ENCODE assay signal across 19 mouse cellular contexts in the genomic region with DNA sequence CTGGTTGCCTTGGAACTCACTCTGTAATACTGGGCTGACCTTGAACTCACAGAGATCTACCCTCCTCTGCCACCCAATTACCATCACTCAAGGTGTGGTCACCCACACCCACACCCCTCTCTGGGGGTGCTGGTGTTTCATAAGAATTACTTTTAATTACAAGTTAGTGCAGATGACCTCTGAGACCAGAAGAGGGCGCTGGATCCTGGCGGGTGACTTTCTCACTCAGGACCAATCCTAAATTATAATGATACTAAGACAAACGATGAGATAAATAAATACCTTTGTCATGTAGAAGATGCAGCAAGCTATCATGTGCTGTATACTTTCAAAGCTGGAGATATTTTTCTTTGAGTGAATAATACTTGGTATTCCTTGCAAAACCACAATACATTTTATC.
A peak's percentile ranks its signal among the peaks of the same experiment; 100 is the strongest.
DNase-seq lines count a peak whose midpoint lies in the region; ATAC-seq and TF ChIP-seq lines count a peak whose summit lies in the region.
"Had no signal": no experiment of that assay in that cellular context is flagged by ENCODE, and none has a peak within 500 bp of the region (broad histone marks: within the 10 kb centered on the region; RNA-seq: fewer than 3 reads in every experiment).

No protein-coding gene starts in this region.

- TF ChIP-seq POLR2A in heart, adult 2 months (IDR thresholded peaks at IDR 0.05; ENCODE audit: insufficient read depth, low read depth, low read length), result no peak
- TF ChIP-seq POLR2A in bone marrow, adult 2 months (IDR thresholded peaks at IDR 0.05; ENCODE audit: borderline replicate concordance, control insufficient read depth, low read depth, low read length), result no peak

- 50% methylated on average over 3 of the region's 3 CpGs for WGBS in heart, adult 2 months
- WGBS in liver, postnatal 0 days (ENCODE audit: insufficient replicate concordance), result 53% methylated on average over 3 of the region's 3 CpGs
- WGBS in liver, embryonic 12.5 days (ENCODE audit: insufficient replicate concordance), result 37% methylated on average over 3 of the region's 3 CpGs
- WGBS in bone marrow, adult 2 months, result 53% methylated on average over 3 of the region's 3 CpGs

- no peaks in the 10 kb centered on the region for H3K79me2 ChIP-seq in heart, adult 2 months (replicated peaks; ENCODE audit: control insufficient read depth, insufficient read depth, low read length)

- no peak overlapping the region for H3K9ac ChIP-seq in heart, adult 2 months (ENCODE audit: low read depth, low read length)
- no peak overlapping the region for H3K9ac ChIP-seq in liver, postnatal 0 days (replicated peaks)
- H3K9ac ChIP-seq in liver, embryonic 12.5 days, result no peak overlapping the region
- H3K9ac ChIP-seq: embryonic facial prominence, embryonic 13.5 days; forebrain, embryonic 13.5 days; forebrain, postnatal 0 days; hindbrain, embryonic 13.5 days; intestine, embryonic 15.5 days had no signal

- no peak for ATAC-seq in liver, postnatal 0 days
- ATAC-seq in liver, embryonic 12.5 days, result no peak
- ATAC-seq: forebrain, embryonic 13.5 days; forebrain, postnatal 0 days; hindbrain, postnatal 0 days; intestine, embryonic 15.5 days had no signal

- TF ChIP-seq EP300 in heart, adult 2 months (IDR thresholded peaks at IDR 0.05; ENCODE audit: insufficient read depth, low read depth, low read length), result no peak
- TF ChIP-seq EP300 in liver, postnatal 0 days (IDR thresholded peaks at IDR 0.05; ENCODE audit: low read depth), result no peak

- no peaks in the 10 kb centered on the region for H3K4me1 ChIP-seq in heart, adult 2 months (ENCODE audit: control insufficient read depth, insufficient read depth, low read length)
- no peaks in the 10 kb centered on the region for H3K4me1 ChIP-seq in liver, postnatal 0 days (ENCODE audit: insufficient read depth)
- H3K4me1 ChIP-seq in liver, embryonic 12.5 days, result no peaks in the 10 kb centered on the region
- H3K4me1 ChIP-seq in bone marrow, adult 2 months (ENCODE audit: control insufficient read depth, insufficient read depth, low read length), result no peaks in the 10 kb centered on the region
- H3K4me1 ChIP-seq: embryonic facial prominence, embryonic 13.5 days; hindbrain, embryonic 13.5 days; intestine, embryonic 15.5 days had no signal

- H3K4me2 ChIP-seq in liver, postnatal 0 days (ENCODE audit: low read depth, low read length), result no peak overlapping the region
- H3K4me2 ChIP-seq in liver, embryonic 12.5 days, result no peak overlapping the region
- H3K4me2 ChIP-seq: embryonic facial prominence, embryonic 13.5 days; forebrain, embryonic 13.5 days; hindbrain, embryonic 13.5 days; intestine, embryonic 15.5 days had no signal

- no peaks in the 10 kb centered on the region for H3K36me3 ChIP-seq in heart, adult 2 months (ENCODE audit: control insufficient read depth, insufficient read depth, low read length)
- no peaks in the 10 kb centered on the region for H3K36me3 ChIP-seq in liver, postnatal 0 days (replicated peaks; ENCODE audit: insufficient read depth, low read length)
- H3K36me3 ChIP-seq in liver, embryonic 12.5 days, result no peaks in the 10 kb centered on the region
- H3K36me3 ChIP-seq: embryonic facial prominence, embryonic 13.5 days; hindbrain, embryonic 13.5 days; intestine, embryonic 15.5 days had no signal

- intact Hi-C loops in heart, adult 2 months (cut with DNase I), result no loop called here
- intact Hi-C loops in heart, postnatal 25 days (cut with DNase I), result no loop called here

- DNase-seq in heart, adult 2 months, result no peak
- no peak for DNase-seq in heart, postnatal 25 days (ENCODE audit: low spot score)
- no peak for DNase-seq in liver, postnatal 0 days
- DNase-seq in testis, postnatal 10 days (ENCODE audit: low spot score), result no peak
- DNase-seq in cerebellum, adult 9-11 months, result no peak
- DNase-seq: adrenal gland, postnatal 10 days; cerebellum, adult 11-12 months; cerebellum, adult 9-10 months; cerebellum, postnatal 36 days; forebrain, postnatal 0 days; gastrocnemius, postnatal 14 days; heart, postnatal 10 days had no signal

- no peaks in the 10 kb centered on the region for H3K27me3 ChIP-seq in heart, adult 2 months (ENCODE audit: control insufficient read depth, insufficient read depth, low read length)
- H3K27me3 ChIP-seq in liver, postnatal 0 days (ENCODE audit: insufficient read depth, low read length), result no peaks in the 10 kb centered on the region
- no peaks in the 10 kb centered on the region for H3K27me3 ChIP-seq in liver, embryonic 12.5 days (replicated peaks)
- H3K27me3 ChIP-seq: embryonic facial prominence, embryonic 13.5 days; forebrain, embryonic 13.5 days; hindbrain, embryonic 13.5 days; intestine, embryonic 15.5 days had no signal

- no peaks in the 10 kb centered on the region for H3K9me3 ChIP-seq in liver, postnatal 0 days (ENCODE audit: low read length)
- no peaks in the 10 kb centered on the region for H3K9me3 ChIP-seq in liver, embryonic 12.5 days (replicated peaks)
- H3K9me3 ChIP-seq: embryonic facial prominence, embryonic 13.5 days; forebrain, embryonic 13.5 days; hindbrain, embryonic 13.5 days; intestine, embryonic 15.5 days had no signal

- TF ChIP-seq CTCF in heart, adult 2 months (IDR thresholded peaks at IDR 0.05), result peak; percentile 14; the same call in 1 of the 2 replicates
- 0 out of 2 replicates have a peak, but pooled peaks have one; percentile 6 for TF ChIP-seq CTCF in liver, postnatal 0 days (IDR thresholded peaks at IDR 0.05; ENCODE audit: low read depth)
- peak; percentile 17; the same call in 1 of the 2 replicates for TF ChIP-seq CTCF in bone marrow, adult 2 months (IDR thresholded peaks at IDR 0.05; ENCODE audit: control insufficient read depth, insufficient read depth, low read length)

- H3K27ac ChIP-seq in heart, adult 2 months, result no peak overlapping the region
- no peak overlapping the region for H3K27ac ChIP-seq in liver, postnatal 0 days (ENCODE audit: low read depth)
- no peak overlapping the region for H3K27ac ChIP-seq in liver, embryonic 12.5 days
- H3K27ac ChIP-seq in bone marrow, adult 2 months (ENCODE audit: control insufficient read depth, insufficient read depth, low read depth, low read length, poor library complexity), result no peak overlapping the region
- H3K27ac ChIP-seq: embryonic facial prominence, embryonic 13.5 days; forebrain, embryonic 13.5 days; hindbrain, embryonic 13.5 days; hindbrain, postnatal 0 days; intestine, embryonic 15.5 days had no signal

- H3K4me3 ChIP-seq in heart, adult 2 months, result no peak overlapping the region
- H3K4me3 ChIP-seq in liver, postnatal 0 days (ENCODE audit: low read depth, low read length), result no peak overlapping the region
- no peak overlapping the region for H3K4me3 ChIP-seq in liver, embryonic 12.5 days
- no peak overlapping the region for H3K4me3 ChIP-seq in bone marrow, adult 2 months (replicated peaks; ENCODE audit: control insufficient read depth, low read depth, low read length)
- H3K4me3 ChIP-seq: embryonic facial prominence, embryonic 13.5 days; forebrain, embryonic 13.5 days; hindbrain, embryonic 13.5 days; intestine, embryonic 15.5 days had no signal
